Mouse (Mus musculus): ENCODE data around the gene Pfkp. TPM values are rescaled to one million over a fixed set of nuclear protein-coding genes. Genes with fewer than 3 reads are reported as not detected.

Pfkp gene
- polyA plus RNA-seq, 1 experiment: 420 TPM

- Histone ChIP-seq H3K4me1 (ENCODE audit: control insufficient read depth, insufficient read depth, low read length) (peaks cover 15% of the 10 kb centered on the region), H3K27ac (ENCODE audit: insufficient read depth, low read depth, low read length) (peak overlapping the region; percentile 20; the same call in 1 of the 2 replicates), H3K4me3 (ENCODE audit: insufficient read depth, low read depth, low read length) (no peak overlapping the region)
- TF ChIP-seq CTCF (IDR thresholded peaks at IDR 0.05; ENCODE audit: insufficient read depth, low read depth, low read length) (no peak), POLR2A (IDR thresholded peaks at IDR 0.05; ENCODE audit: insufficient read depth, low read depth, low read length) (no peak)
- 66% methylated on average over 3 of the region's 3 CpGs for WGBS
Observed at GRCm38 (mm10) chr13:6625942-6626341, 22.6 kb downstream of the Pfkp start.

DNA sequence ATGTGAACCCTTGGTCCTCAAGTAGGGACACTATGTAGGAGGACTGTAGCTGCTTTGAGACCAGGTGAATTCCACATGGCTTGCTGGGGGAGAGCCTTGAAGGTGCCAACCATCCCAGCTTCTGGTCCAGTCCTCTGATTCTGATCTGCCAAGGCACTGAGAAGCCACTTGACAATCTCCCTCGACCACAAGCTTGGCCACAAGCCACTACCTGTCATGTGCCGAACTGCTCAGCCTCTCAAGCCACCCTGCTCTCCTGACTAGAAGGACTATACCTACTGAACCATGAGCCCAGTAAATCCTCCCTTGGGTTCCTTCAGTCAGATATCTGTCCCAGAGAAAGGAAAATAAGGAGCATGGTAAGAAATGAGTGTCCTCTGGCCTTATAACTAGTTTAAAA is 24.0 kb downstream of the Pfkp start:
- H3K4me3 ChIP-seq (ENCODE audit: insufficient read depth, low read depth, low read length): no peak overlapping the region
- peak overlapping the region; percentile 77 for H3K27ac ChIP-seq (ENCODE audit: insufficient read depth, low read depth, low read length)
- TF ChIP-seq POLR2A (IDR thresholded peaks at IDR 0.05; ENCODE audit: insufficient read depth, low read depth, low read length) (no peak), CTCF (IDR thresholded peaks at IDR 0.05; ENCODE audit: insufficient read depth, low read depth, low read length) (no peak)
- peaks cover 12% of the 10 kb centered on the region for H3K4me1 ChIP-seq (ENCODE audit: control insufficient read depth, insufficient read depth, low read length)
- 40% methylated on average over 2 of the region's 2 CpGs for WGBS

GRCm38 (mm10) chr13:6624121-6624520 is 24.5 kb downstream of the Pfkp start:
- Histone ChIP-seq H3K27ac (ENCODE audit: insufficient read depth, low read depth, low read length) (peak overlapping the region; percentile 77), H3K4me3 (ENCODE audit: insufficient read depth, low read depth, low read length) (no peak overlapping the region), H3K4me1 (ENCODE audit: control insufficient read depth, insufficient read depth, low read length) (peaks cover 15% of the 10 kb centered on the region)
- TF ChIP-seq CTCF (IDR thresholded peaks at IDR 0.05; ENCODE audit: insufficient read depth, low read depth, low read length) (no peak), POLR2A (IDR thresholded peaks at IDR 0.05; ENCODE audit: insufficient read depth, low read depth, low read length) (no peak)
- WGBS: 41% methylated on average over 4 of the region's 4 CpGs

GRCm38 (mm10) chr13:6621831-6622230 is 26.7 kb downstream of the Pfkp start:
- no peak overlapping the region for H3K4me3 ChIP-seq (ENCODE audit: insufficient read depth, low read depth, low read length)
- H3K27ac ChIP-seq (ENCODE audit: insufficient read depth, low read depth, low read length): no peak overlapping the region
- 97% methylated on average over 20 of the region's 20 CpGs for WGBS
- no peak for TF ChIP-seq POLR2A (IDR thresholded peaks at IDR 0.05; ENCODE audit: insufficient read depth, low read depth, low read length)
- TF ChIP-seq CTCF (IDR thresholded peaks at IDR 0.05; ENCODE audit: insufficient read depth, low read depth, low read length): no peak
- peaks cover 16% of the 10 kb centered on the region for H3K4me1 ChIP-seq (ENCODE audit: control insufficient read depth, insufficient read depth, low read length)

- no peak for TF ChIP-seq CTCF (IDR thresholded peaks at IDR 0.05; ENCODE audit: insufficient read depth, low read depth, low read length)
- no peak for TF ChIP-seq POLR2A (IDR thresholded peaks at IDR 0.05; ENCODE audit: insufficient read depth, low read depth, low read length)
- peaks cover 12% of the 10 kb centered on the region for H3K4me1 ChIP-seq (ENCODE audit: control insufficient read depth, insufficient read depth, low read length)
- WGBS: 87% methylated on average over 3 of the region's 3 CpGs
- H3K27ac ChIP-seq (ENCODE audit: insufficient read depth, low read depth, low read length): no peak overlapping the region
- H3K4me3 ChIP-seq (ENCODE audit: insufficient read depth, low read depth, low read length): no peak overlapping the region
Observed at GRCm38 (mm10) chr13:6620250-6620649, 28.3 kb downstream of the Pfkp start.

- Histone ChIP-seq H3K4me1 (ENCODE audit: control insufficient read depth, insufficient read depth, low read length) (peaks cover 8% of the 10 kb centered on the region), H3K4me3 (ENCODE audit: insufficient read depth, low read depth, low read length) (no peak overlapping the region), H3K27ac (ENCODE audit: insufficient read depth, low read depth, low read length) (no peak overlapping the region)
- WGBS: 67% methylated on average over 3 of the region's 3 CpGs
- no peak for TF ChIP-seq CTCF (IDR thresholded peaks at IDR 0.05; ENCODE audit: insufficient read depth, low read depth, low read length)
- no peak for TF ChIP-seq POLR2A (IDR thresholded peaks at IDR 0.05; ENCODE audit: insufficient read depth, low read depth, low read length)
Observed at GRCm38 (mm10) chr13:6618711-6619110, 29.9 kb downstream of the Pfkp start.

DNA sequence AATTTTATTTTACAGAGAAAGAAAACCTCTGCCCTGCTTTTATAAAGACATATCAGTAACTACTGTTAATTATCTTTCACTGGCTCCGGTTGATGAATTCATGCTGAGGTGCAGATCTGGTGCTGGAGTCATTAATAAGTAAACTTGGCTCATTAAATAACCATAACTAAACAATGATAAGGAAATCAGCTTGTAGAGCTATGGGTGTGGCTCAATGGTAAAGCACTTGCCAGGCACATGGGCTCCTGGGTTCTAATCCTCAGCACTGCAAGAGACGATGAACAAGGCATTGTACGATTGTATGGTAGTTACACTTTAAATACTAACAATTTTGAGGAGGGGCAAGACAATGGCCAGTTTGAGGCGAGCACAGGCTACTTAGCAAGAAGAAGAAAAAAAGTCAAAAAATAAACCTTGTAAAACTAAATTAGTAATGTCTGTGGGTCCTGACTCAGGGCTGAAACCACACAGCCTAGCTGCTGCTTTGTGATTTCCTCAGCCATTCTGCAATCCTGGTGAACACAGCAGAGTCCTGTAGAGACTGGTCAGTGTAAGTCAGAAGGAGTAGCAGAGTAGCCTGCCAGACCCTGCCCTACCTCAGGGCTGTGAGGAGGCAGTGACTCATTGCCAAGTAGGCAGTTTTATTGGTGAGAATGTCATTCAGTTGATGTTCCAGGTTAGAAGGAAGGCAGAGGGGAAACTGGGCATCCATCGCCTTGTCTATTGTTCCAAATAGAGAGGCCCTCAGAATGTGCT is 34.7 kb downstream of the Pfkp start:
- WGBS: 92% methylated on average over 5 of the region's 5 CpGs
- no peak for TF ChIP-seq POLR2A (IDR thresholded peaks at IDR 0.05; ENCODE audit: insufficient read depth, low read depth, low read length)
- TF ChIP-seq CTCF (IDR thresholded peaks at IDR 0.05; ENCODE audit: insufficient read depth, low read depth, low read length): no peak
- Histone ChIP-seq H3K4me1 (ENCODE audit: control insufficient read depth, insufficient read depth, low read length) (peaks cover under 1% of the 10 kb centered on the region; the same call in 1 of the 2 replicates), H3K27ac (ENCODE audit: insufficient read depth, low read depth, low read length) (no peak overlapping the region), H3K4me3 (ENCODE audit: insufficient read depth, low read depth, low read length) (no peak overlapping the region)

GRCm38 (mm10) chr13:6602786-6603409 is 45.7 kb downstream of the Pfkp start:
- H3K27ac ChIP-seq (ENCODE audit: insufficient read depth, low read depth, low read length): no peak overlapping the region
- 84% methylated on average over 10 of the region's 10 CpGs for WGBS
- TF ChIP-seq POLR2A (IDR thresholded peaks at IDR 0.05; ENCODE audit: insufficient read depth, low read depth, low read length) (no peak), CTCF (IDR thresholded peaks at IDR 0.05; ENCODE audit: insufficient read depth, low read depth, low read length) (no peak)
- no peak overlapping the region for H3K4me3 ChIP-seq (ENCODE audit: insufficient read depth, low read depth, low read length)
- no peaks in the 10 kb centered on the region for H3K4me1 ChIP-seq (ENCODE audit: control insufficient read depth, insufficient read depth, low read length)

- WGBS: 95% methylated on average over 2 of the region's 2 CpGs
- no peak for TF ChIP-seq CTCF (IDR thresholded peaks at IDR 0.05; ENCODE audit: insufficient read depth, low read depth, low read length)
- TF ChIP-seq POLR2A (IDR thresholded peaks at IDR 0.05; ENCODE audit: insufficient read depth, low read depth, low read length): no peak
- H3K4me1 ChIP-seq (ENCODE audit: control insufficient read depth, insufficient read depth, low read length): no peaks in the 10 kb centered on the region
- no peak overlapping the region for H3K4me3 ChIP-seq (ENCODE audit: insufficient read depth, low read depth, low read length)
- H3K27ac ChIP-seq (ENCODE audit: insufficient read depth, low read depth, low read length): no peak overlapping the region
Observed at GRCm38 (mm10) chr13:6601676-6602075, 46.9 kb downstream of the Pfkp start.

Measured in olfactory bulb, adult 2 months (tissue).